16 mouse cellular contexts compared by ENCODE assay signal in the genomic region with DNA sequence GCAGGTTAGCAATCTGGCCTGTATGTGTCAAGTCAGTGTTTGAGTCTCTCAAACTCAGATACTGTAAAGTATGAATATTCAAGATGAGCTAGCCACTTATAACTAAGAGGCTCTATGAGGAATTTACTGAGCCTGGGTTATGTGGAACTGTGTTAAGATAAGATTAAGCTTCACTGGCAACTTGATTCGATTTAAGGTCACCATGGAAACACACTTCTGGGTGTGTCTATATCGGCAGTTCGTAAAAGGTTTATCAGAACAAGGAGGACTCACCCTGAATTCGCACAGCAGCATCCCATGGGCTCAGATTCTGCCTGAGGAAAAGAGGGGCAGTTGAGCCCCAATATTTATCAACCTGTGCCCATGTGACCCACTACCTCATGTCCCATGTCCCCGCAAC.
"Had no signal": no experiment of that assay in that cellular context is flagged by ENCODE, and none has a peak within 500 bp of the region (broad histone marks: within the 10 kb centered on the region; RNA-seq: fewer than 3 reads in every experiment).

No protein-coding gene starts in this region.

- DNase-seq: lung, adult 2 months; lung, postnatal 14 days; lung, postnatal 36 days; right cerebral cortex, postnatal 14 days; thymus, adult 18-20 months; thymus, postnatal 14 days; thymus, postnatal 36 days had no signal

- H3K9ac ChIP-seq: liver, embryonic 14.5 days; lung, embryonic 15.5 days; midbrain, embryonic 13.5 days; midbrain, embryonic 15.5 days; neural tube, embryonic 12.5 days; stomach, embryonic 15.5 days had no signal

- H3K27me3 ChIP-seq: lung, embryonic 15.5 days; midbrain, embryonic 13.5 days; midbrain, embryonic 15.5 days; neural tube, embryonic 12.5 days; stomach, embryonic 15.5 days had no signal

- H3K4me1 ChIP-seq: midbrain, embryonic 15.5 days; stomach, embryonic 15.5 days had no signal

- H3K27ac ChIP-seq: liver, embryonic 14.5 days; lung, embryonic 15.5 days; macrophage; midbrain, embryonic 13.5 days; midbrain, embryonic 15.5 days; neural tube, embryonic 12.5 days; stomach, embryonic 15.5 days had no signal

- H3K4me2 ChIP-seq: lung, embryonic 15.5 days; midbrain, embryonic 11.5 days; midbrain, embryonic 13.5 days; midbrain, embryonic 15.5 days; neural tube, embryonic 12.5 days; stomach, embryonic 15.5 days had no signal

- ATAC-seq: lung, postnatal 0 days; midbrain, embryonic 13.5 days; midbrain, embryonic 15.5 days had no signal

- H3K9me3 ChIP-seq: lung, embryonic 15.5 days; midbrain, embryonic 13.5 days; midbrain, embryonic 15.5 days; neural tube, embryonic 12.5 days; stomach, embryonic 15.5 days had no signal

- H3K4me3 ChIP-seq: lung, embryonic 15.5 days; midbrain, embryonic 13.5 days; midbrain, embryonic 15.5 days; neural tube, embryonic 12.5 days; stomach, embryonic 15.5 days had no signal

- H3K36me3 ChIP-seq: lung, embryonic 15.5 days; midbrain, embryonic 13.5 days; midbrain, embryonic 15.5 days; neural tube, embryonic 12.5 days; stomach, embryonic 15.5 days had no signal
